Mouse (Mus musculus) megakaryocyte-erythroid progenitor cell, adult 5-6 weeks (primary cell): ENCODE measurements around the gene Olfr658. TPM values are rescaled to one million over a fixed set of nuclear protein-coding genes. Genes with fewer than 3 reads are reported as not detected.

Source experiments
- ATAC-seq: replicated peaks from 2 replicates; pipeline ENCODE4 v1.8.0; 2016; ENCODE audit warnings: mild to moderate bottlenecking, inconsistent platforms; ENCODE audit not compliant: severe bottlenecking, poor library complexity, low FRiP score, low TSS enrichment
- total RNA-seq, 2 experiments: library from RNA; stranded (forward) in 1 of 2; stranded (reverse) in 1 of 2; fragments of 200-1000, 215-1000 nt in 1 of 2; fragments of >200 nt in 1 of 2; fragmentation: Nextera tagmentation in 1 of 2; gene quantifications; 2 replicates each; pipeline ENCODE4 v1.2.3; 2014 to 2017

Olfr658 gene
- total RNA-seq (2014; fragmentation: Nextera tagmentation) (0.67 TPM in 1 of 2 replicates, not detected in the other), total RNA-seq (2017) (not detected in 2 replicates)

GRCm38 (mm10) chr7:104646841-104647482 lies at the start of gene Olfr658:
Gene Olfr658 (minus strand): TSS chr7:104647305.
- peak; percentile 100 for ATAC-seq

DNA sequence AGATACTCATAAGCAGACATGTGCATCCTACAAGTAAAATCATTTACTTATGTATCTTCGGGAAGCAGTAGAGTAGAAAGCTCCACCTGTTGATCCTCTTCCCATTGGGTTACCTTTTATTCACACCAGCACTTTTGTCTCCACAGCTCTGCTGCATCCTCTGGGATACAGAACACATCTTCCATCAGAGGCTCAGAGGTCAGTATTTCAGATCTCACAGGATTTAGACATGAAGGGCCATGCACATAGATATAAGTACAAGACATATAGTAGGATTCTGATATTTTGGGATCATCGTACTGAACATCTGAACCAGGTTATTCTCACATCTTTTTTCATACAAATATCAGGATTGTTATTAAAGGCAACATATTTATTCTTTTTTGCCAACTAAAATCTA lies 39.1 kb upstream of the Olfr658 start, which contains the start of gene Olfr661:
TSS of gene Olfr661 (plus strand) at position 301 of the 400 bp plus-strand sequence.
- ATAC-seq: no peak

GRCm38 (mm10) chr7:104666453-104666852 lies 19.3 kb upstream of the Olfr658 start, which contains the start of gene Olfr659:
Gene Olfr659 (plus strand): TSS chr7:104666753.
- ATAC-seq: no peak

GRCm38 (mm10) chr7:104624494-104624893 lies 22.6 kb downstream of the Olfr658 start, which contains the start of gene Olfr657:
Gene Olfr657 (plus strand): TSS chr7:104624794.
- no peak for ATAC-seq

GRCm38 (mm10) chr7:104613655-104614054 lies 33.5 kb downstream of the Olfr658 start, which contains the start of gene Olfr656:
Gene Olfr656 (plus strand): TSS chr7:104613955.
- no peak for ATAC-seq

DNA sequence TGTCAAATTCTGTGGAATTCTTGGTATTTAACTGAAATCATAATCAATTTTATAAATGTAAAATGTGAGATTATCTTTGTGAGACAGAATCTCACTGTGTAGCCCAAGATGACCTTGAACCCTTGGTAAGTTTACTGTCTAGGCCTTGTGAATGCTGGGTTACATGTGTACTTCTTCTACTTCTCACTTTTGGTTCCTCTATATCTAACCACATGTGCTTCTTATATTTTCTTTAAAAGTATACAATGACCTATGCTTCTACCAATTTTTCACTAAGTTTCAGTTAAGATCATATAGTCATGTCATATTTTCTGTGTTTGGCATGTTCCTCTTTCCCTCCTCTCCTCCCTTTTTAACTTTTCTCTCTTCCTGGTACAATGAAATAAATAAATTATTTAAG lies 42.4 kb downstream of the Olfr658 start:
- no peak for ATAC-seq

DNA sequence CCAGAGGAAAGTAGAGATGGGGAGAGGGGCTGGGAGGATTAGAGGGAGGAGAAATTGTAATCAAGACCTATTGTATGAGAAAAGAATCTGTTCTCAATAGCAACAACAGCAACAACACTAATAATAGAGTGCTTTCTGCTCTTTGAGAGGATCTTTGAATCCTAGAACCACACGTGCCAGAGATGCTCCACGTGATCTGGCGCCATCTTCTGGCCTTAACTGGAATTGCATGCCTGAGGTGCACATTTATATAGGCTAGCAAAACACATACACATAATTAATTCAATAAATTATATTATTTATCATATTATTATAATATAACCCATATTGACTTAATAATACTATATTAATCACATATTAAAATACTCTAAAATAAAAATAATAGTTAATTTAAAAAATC lies 43.9 kb downstream of the Olfr658 start:
- peak; percentile 82 for ATAC-seq

- ATAC-seq: no peak
Measured at GRCm38 (mm10) chr7:104601679-104602078, 45.4 kb downstream of the Olfr658 start, which contains the start of gene Olfr655. Gene Olfr655 (minus strand): TSS chr7:104601779.

Other genes with a start within 250 kb of the Olfr658 start
- gene Trim30c, start 246.5 kb downstream of the Olfr658 start, total RNA-seq (2014; fragmentation: Nextera tagmentation): not detected in 2 replicates
- 0.95 TPM in 1 of 2 replicates, not detected in the other for gene Trim30c, start 246.5 kb downstream of the Olfr658 start, total RNA-seq (2017)
- gene Trim30a, start 182.1 kb downstream of the Olfr658 start, total RNA-seq (2014; fragmentation: Nextera tagmentation): 12.1 and 18.8 TPM in 2 replicates
- 16.0 and 17.6 TPM in 2 replicates for gene Trim30a, start 182.1 kb downstream of the Olfr658 start, total RNA-seq (2017)
- 3.2 and 9.3 TPM in 2 replicates for gene Trim30d, start 139.5 kb downstream of the Olfr658 start, total RNA-seq (2014; fragmentation: Nextera tagmentation)
- 5.0 and 8.8 TPM in 2 replicates for gene Trim30d, start 139.5 kb downstream of the Olfr658 start, total RNA-seq (2017)
- gene Olfr651, start 97.2 kb downstream of the Olfr658 start, total RNA-seq (2014; fragmentation: Nextera tagmentation): not detected in 2 replicates
- gene Olfr651, start 97.2 kb downstream of the Olfr658 start, total RNA-seq (2017): not detected in 2 replicates
- not detected in 2 replicates for gene Olfr652, start 86.4 kb downstream of the Olfr658 start, total RNA-seq (2014; fragmentation: Nextera tagmentation)
- not detected in 2 replicates for gene Olfr652, start 86.4 kb downstream of the Olfr658 start, total RNA-seq (2017)
- not detected in 2 replicates for gene Olfr653, start 70.0 kb downstream of the Olfr658 start, total RNA-seq (2014; fragmentation: Nextera tagmentation)
- not detected in 2 replicates for gene Olfr653, start 70.0 kb downstream of the Olfr658 start, total RNA-seq (2017)
- gene Olfr654, start 60.3 kb downstream of the Olfr658 start, total RNA-seq (2014; fragmentation: Nextera tagmentation): not detected in 2 replicates
- gene Olfr654, start 60.3 kb downstream of the Olfr658 start, total RNA-seq (2017): not detected in 2 replicates
- gene Olfr655, start 45.5 kb downstream of the Olfr658 start, total RNA-seq (2014; fragmentation: Nextera tagmentation): not detected in 2 replicates
- 1.8 TPM in 1 of 2 replicates, not detected in the other for gene Olfr655, start 45.5 kb downstream of the Olfr658 start, total RNA-seq (2017)
- gene Olfr656, start 33.4 kb downstream of the Olfr658 start, total RNA-seq (2014; fragmentation: Nextera tagmentation): not detected in 2 replicates
- gene Olfr656, start 33.4 kb downstream of the Olfr658 start, total RNA-seq (2017): not detected in 2 replicates
- gene Olfr657, start 22.5 kb downstream of the Olfr658 start, total RNA-seq (2014; fragmentation: Nextera tagmentation): not detected in 2 replicates
- gene Olfr657, start 22.5 kb downstream of the Olfr658 start, total RNA-seq (2017): not detected in 2 replicates
- gene Olfr659, start 19.4 kb upstream of the Olfr658 start, total RNA-seq (2014; fragmentation: Nextera tagmentation): not detected in 2 replicates
- not detected in 2 replicates for gene Olfr659, start 19.4 kb upstream of the Olfr658 start, total RNA-seq (2017)
- gene Olfr661, start 39.2 kb upstream of the Olfr658 start, total RNA-seq (2014; fragmentation: Nextera tagmentation): not detected in 2 replicates
- not detected in 2 replicates for gene Olfr661, start 39.2 kb upstream of the Olfr658 start, total RNA-seq (2017)
- not detected in 2 replicates for gene Usp17le, start 130.2 kb upstream of the Olfr658 start, total RNA-seq (2014; fragmentation: Nextera tagmentation)
- not detected in 2 replicates for gene Usp17le, start 130.2 kb upstream of the Olfr658 start, total RNA-seq (2017)
- not detected in 2 replicates for gene Usp17lb, start 195.3 kb upstream of the Olfr658 start, total RNA-seq (2014; fragmentation: Nextera tagmentation)
- not detected in 2 replicates for gene Usp17lb, start 195.3 kb upstream of the Olfr658 start, total RNA-seq (2017)
- not detected in 2 replicates for gene Usp17la, start 209.7 kb upstream of the Olfr658 start, total RNA-seq (2014; fragmentation: Nextera tagmentation)
- not detected in 2 replicates for gene Usp17la, start 209.7 kb upstream of the Olfr658 start, total RNA-seq (2017)
- not detected in 2 replicates for gene Olfr665, start 230.7 kb upstream of the Olfr658 start, total RNA-seq (2014; fragmentation: Nextera tagmentation)
- gene Olfr665, start 230.7 kb upstream of the Olfr658 start, total RNA-seq (2017): not detected in 2 replicates
- not detected in 2 replicates for gene Olfr666, start 248.6 kb upstream of the Olfr658 start, total RNA-seq (2014; fragmentation: Nextera tagmentation)
- not detected in 2 replicates for gene Olfr666, start 248.6 kb upstream of the Olfr658 start, total RNA-seq (2017)